Mouse (Mus musculus) midbrain, embryonic 16.5 days (tissue): Measurements from ENCODE around the gene Iqck. TPM values are rescaled to one million over a fixed set of nuclear protein-coding genes. Genes with fewer than 3 reads are reported as not detected.

Experiments used
- ATAC-seq: fragments of 200-750 bp; cut with Nextera tagmentation; 2 replicates; pipeline ENCODE4 v1.8.0; 2017; ENCODE audit warnings: moderate TSS enrichment
- H3K27ac ChIP-seq: fragments of 300-500 bp; sonication (generic); 2 replicates; pipeline ENCODE4 v1.5.1; 2014; ENCODE audit warnings: mild to moderate bottlenecking, low read length, mixed read lengths
- H3K27me3 ChIP-seq: fragments of 300-500 bp; sonication (generic); 2 replicates; pipeline ENCODE4 v1.6.1; 2014; ENCODE audit warnings: low read depth, low read length, mixed read lengths; ENCODE audit not compliant: control insufficient read depth, insufficient read depth
- H3K36me3 ChIP-seq: fragments of 300-500 bp; sonication (generic); 2 replicates; pipeline ENCODE4 v1.6.1; 2014; ENCODE audit warnings: mild to moderate bottlenecking, low read length, moderate library complexity, mixed read lengths; ENCODE audit not compliant: control insufficient read depth, insufficient read depth
- H3K4me1 ChIP-seq: fragments of 300-500 bp; sonication (generic); 2 replicates; pipeline ENCODE4 v1.6.1; 2014; ENCODE audit warnings: mild to moderate bottlenecking, low read length, mixed read lengths; ENCODE audit not compliant: control insufficient read depth, insufficient read depth
- H3K4me2 ChIP-seq: fragments of 300-500 bp; sonication (generic); 2 replicates; pipeline ENCODE4 v1.6.1; 2014; ENCODE audit warnings: mild to moderate bottlenecking, low read length, mixed read lengths
- H3K4me3 ChIP-seq: fragments of 300-500 bp; sonication (generic); 2 replicates; pipeline ENCODE4 v1.5.1; 2014; ENCODE audit warnings: low read depth, mild to moderate bottlenecking, low read length, moderate library complexity, mixed read lengths
- H3K9ac ChIP-seq: fragments of 300-500 bp; sonication (generic); 2 replicates; pipeline ENCODE4 v1.6.1; 2014; ENCODE audit warnings: low read depth, low read length, mixed read lengths
- H3K9me3 ChIP-seq: fragments of 300-500 bp; sonication (generic); replicated peaks from 2 replicates; pipeline ENCODE4 v1.6.1; 2014; ENCODE audit warnings: mild to moderate bottlenecking, low read length, mixed read lengths; ENCODE audit not compliant: control insufficient read depth, poor library complexity, severe bottlenecking
- WGBS: fragments of 180-500 bp; shearing (Covaris S2); extraction: QIAGEN DNeasy Blood & Tissue Kit; methylation state at CpG from one replicate; pipeline ENCODE4 v1.1.7; 2014; 5-methylcytosine and 5-hydroxymethylcytosine counted together
- polyA plus RNA-seq: library from polyadenylated mRNA; unstranded; fragments of >200 nt; fragmentation: Nextera tagmentation; extraction: Ambion mirVana; gene quantifications from 2 replicates; pipeline ENCODE4 v1.2.1, GENCODE M21; 2015

Iqck gene
- polyA plus RNA-seq, 1 experiment from 2014 or later = 4.8 TPM

DNA sequence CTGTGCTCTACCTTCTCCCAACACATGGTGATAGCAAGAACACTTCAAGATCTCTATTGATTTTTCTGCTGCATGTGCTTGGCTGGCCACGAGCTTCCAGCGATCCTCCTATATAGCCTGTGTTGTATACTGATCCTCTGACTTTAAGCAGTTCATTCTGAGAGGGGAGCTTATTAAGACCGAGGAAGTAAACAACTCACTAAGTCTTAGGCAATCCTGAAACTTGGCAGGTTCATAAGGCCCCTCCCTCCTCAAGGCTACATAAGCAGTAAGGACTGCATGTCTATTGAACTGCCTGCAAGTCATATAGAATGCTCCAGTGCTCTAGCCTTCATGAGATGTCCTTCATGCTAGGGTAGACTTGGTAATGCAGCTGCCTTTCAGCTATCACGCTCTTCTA lies 9.2 kb upstream of the Iqck start:
- H3K4me3 ChIP-seq = no peak overlapping the region
- H3K9ac ChIP-seq = no peak overlapping the region
- H3K36me3 ChIP-seq = peaks cover 38% of the 10 kb centered on the region
- no peaks in the 10 kb centered on the region for H3K9me3 ChIP-seq
- no peak overlapping the region for H3K4me2 ChIP-seq
- H3K27ac ChIP-seq = no peak overlapping the region
- no peak for ATAC-seq
- no peaks in the 10 kb centered on the region for H3K4me1 ChIP-seq
- H3K27me3 ChIP-seq = no peaks in the 10 kb centered on the region
- WGBS = 92% methylated on average over 4 of the region's 4 CpGs

GRCm38 (mm10) chr7:118848796-118849195 lies 6.8 kb upstream of the Iqck start:
- H3K27ac ChIP-seq = no peak overlapping the region
- WGBS = 90% methylated on average over 10 of the region's 10 CpGs
- H3K4me1 ChIP-seq = peaks cover 1% of the 10 kb centered on the region; the same call in 1 of the 2 replicates
- ATAC-seq = no peak
- H3K9me3 ChIP-seq = no peaks in the 10 kb centered on the region
- H3K27me3 ChIP-seq = no peaks in the 10 kb centered on the region
- H3K4me2 ChIP-seq = no peak overlapping the region
- peaks cover 41% of the 10 kb centered on the region for H3K36me3 ChIP-seq
- no peak overlapping the region for H3K9ac ChIP-seq
- no peak overlapping the region for H3K4me3 ChIP-seq

DNA sequence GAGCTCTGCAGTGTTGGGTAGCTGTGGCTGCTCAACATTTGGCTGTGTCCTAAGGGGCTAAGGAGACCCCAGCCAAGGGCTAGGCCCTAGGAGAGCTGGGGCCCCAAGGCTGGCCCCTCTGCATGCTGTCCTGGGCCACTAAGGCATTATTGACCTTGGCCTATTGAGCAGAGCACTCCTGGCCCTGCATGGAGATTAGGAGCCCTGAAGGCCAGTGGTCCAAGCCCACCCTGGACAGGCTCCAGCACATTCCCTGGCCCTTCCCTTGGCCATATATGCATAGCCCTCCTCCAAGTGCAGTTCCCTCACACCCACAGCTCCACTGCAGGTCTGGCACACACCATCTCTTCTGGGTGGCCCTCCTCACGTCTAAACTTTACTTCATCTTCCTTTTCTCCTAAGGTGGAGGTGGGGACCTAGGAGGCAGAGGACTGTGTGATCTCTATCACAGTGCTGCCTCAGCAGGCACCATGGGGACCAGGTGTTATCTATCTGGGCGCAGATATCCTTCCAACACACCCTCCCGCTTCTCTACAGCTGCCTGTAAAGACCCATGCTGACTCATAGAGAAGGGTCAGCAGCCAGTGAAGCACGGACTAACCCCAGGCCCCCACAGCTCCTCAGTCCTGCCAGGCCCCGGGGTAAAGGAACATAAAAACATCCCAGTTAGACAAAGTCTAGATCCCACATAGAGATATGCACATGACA lies 5.9 kb upstream of the Iqck start:
- Histone ChIP-seq H3K27ac (no peak overlapping the region), H3K9me3 (no peaks in the 10 kb centered on the region), H3K9ac (no peak overlapping the region), H3K4me3 (no peak overlapping the region), H3K36me3 (peaks cover 34% of the 10 kb centered on the region), H3K4me2 (no peak overlapping the region), H3K27me3 (no peaks in the 10 kb centered on the region), H3K4me1 (peaks cover 9% of the 10 kb centered on the region)
- WGBS = 90% methylated on average over 5 of the region's 5 CpGs
- ATAC-seq = no peak

DNA sequence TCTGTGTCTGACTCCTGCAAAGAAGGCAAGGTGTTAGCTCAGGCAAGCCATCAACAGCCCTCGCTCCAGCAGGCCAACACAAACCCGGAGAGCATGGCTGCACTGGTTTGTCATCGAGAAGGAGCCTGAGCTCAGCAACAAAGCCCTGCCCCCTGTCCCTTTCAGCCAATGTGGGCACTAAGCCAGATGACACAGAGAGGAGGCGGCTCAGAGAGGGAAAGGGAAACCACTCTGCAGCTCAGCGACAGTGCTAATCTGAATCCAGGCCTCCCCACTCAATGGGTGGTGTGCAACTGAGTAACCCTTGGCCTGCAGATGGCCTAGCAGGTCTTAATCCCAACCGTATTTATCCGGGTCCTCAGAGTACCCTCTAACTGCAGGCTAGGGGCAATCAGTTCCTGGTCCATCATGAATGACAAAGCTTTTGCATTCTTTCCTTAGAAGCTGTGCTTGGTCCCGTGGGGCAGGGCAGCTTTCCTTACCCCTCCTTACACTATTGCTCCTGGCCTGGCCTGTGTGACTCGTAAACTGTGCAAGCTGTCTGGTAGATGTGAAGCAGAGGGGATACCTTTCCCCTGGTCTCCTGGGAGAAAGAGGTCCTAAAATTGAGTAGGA lies 4.8 kb upstream of the Iqck start:
- Histone ChIP-seq H3K4me3 (no peak overlapping the region), H3K4me2 (no peak overlapping the region), H3K27ac (no peak overlapping the region), H3K36me3 (peaks cover 26% of the 10 kb centered on the region), H3K9ac (no peak overlapping the region), H3K4me1 (peaks cover 10% of the 10 kb centered on the region), H3K9me3 (no peaks in the 10 kb centered on the region), H3K27me3 (no peaks in the 10 kb centered on the region)
- ATAC-seq = no peak
- WGBS = 73% methylated on average over 9 of the region's 9 CpGs

GRCm38 (mm10) chr7:118851571-118851970 lies 4.0 kb upstream of the Iqck start:
- Histone ChIP-seq H3K9me3 (no peaks in the 10 kb centered on the region), H3K27ac (no peak overlapping the region), H3K4me3 (no peak overlapping the region), H3K9ac (no peak overlapping the region), H3K36me3 (peaks cover 26% of the 10 kb centered on the region), H3K4me2 (no peak overlapping the region), H3K4me1 (peaks cover 15% of the 10 kb centered on the region), H3K27me3 (no peaks in the 10 kb centered on the region)
- 91% methylated on average over 7 of the region's 7 CpGs for WGBS
- ATAC-seq = no peak

DNA sequence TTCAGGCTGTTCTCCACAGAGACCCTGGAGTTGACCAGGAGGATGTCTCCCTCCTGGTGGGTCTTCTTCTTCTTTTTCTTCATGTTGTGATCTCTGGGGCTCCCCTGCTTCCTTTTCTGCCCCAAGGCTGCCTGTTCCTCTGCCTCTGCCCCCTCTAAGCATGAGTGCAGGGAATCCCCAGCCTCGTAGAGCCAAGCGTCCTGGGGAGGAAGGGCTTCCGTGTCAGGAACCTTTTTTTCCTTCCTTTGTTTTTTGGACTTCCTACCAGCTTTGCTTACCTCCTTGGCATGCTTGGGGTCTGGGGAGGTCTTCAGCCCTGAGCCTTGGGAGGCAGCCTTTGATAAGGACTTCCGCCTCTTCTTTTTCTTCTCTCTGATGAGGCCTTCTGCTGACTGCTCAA lies 2.9 kb upstream of the Iqck start:
- H3K36me3 ChIP-seq = peaks cover 24% of the 10 kb centered on the region
- no peak for ATAC-seq
- H3K4me3 ChIP-seq = no peak overlapping the region
- H3K9ac ChIP-seq = no peak overlapping the region
- no peak overlapping the region for H3K4me2 ChIP-seq
- H3K4me1 ChIP-seq = peaks cover 18% of the 10 kb centered on the region
- WGBS = 92% methylated on average over 4 of the region's 4 CpGs
- no peak overlapping the region for H3K27ac ChIP-seq
- H3K9me3 ChIP-seq = no peaks in the 10 kb centered on the region
- H3K27me3 ChIP-seq = no peaks in the 10 kb centered on the region

- WGBS = 25% methylated on average over 3 of the region's 3 CpGs
- H3K9me3 ChIP-seq = no peaks in the 10 kb centered on the region
- no peaks in the 10 kb centered on the region for H3K27me3 ChIP-seq
- peaks cover 18% of the 10 kb centered on the region for H3K4me1 ChIP-seq
- H3K9ac ChIP-seq = peak overlapping the region; percentile 78
- H3K4me3 ChIP-seq = peak overlapping the region; percentile 82
- ATAC-seq = no peak
- peaks cover 11% of the 10 kb centered on the region; the same call in 1 of the 2 replicates for H3K36me3 ChIP-seq
- no peak overlapping the region for H3K27ac ChIP-seq
- peak overlapping the region; percentile 87 for H3K4me2 ChIP-seq
These were observed 946 bp upstream of the Iqck start for GRCm38 (mm10) chr7:118854606-118855005.

- Histone ChIP-seq H3K4me2 (peak within 1 kb of the TSS; percentile 87), H3K36me3 (peaks cover 11% of the 10 kb centered on the region; the same call in 1 of the 2 replicates), H3K27me3 (no peaks in the 10 kb centered on the region), H3K4me1 (peaks cover 18% of the 10 kb centered on the region), H3K27ac (peak within 1 kb of the TSS; percentile 83), H3K9ac (peak within 1 kb of the TSS; percentile 78), H3K9me3 (no peaks in the 10 kb centered on the region), H3K4me3 (peak within 1 kb of the TSS; percentile 82)
- 0% methylated on average over 46 of the region's 46 CpGs for WGBS
- ATAC-seq = peak; percentile 84; the same call in 1 of the 2 replicates
These were observed 339 bp downstream of the Iqck start, which contains the start of gene Knop1 for GRCm38 (mm10) chr7:118855877-118856304. TSS of gene Knop1 (minus strand) at chr7:118856254.

DNA sequence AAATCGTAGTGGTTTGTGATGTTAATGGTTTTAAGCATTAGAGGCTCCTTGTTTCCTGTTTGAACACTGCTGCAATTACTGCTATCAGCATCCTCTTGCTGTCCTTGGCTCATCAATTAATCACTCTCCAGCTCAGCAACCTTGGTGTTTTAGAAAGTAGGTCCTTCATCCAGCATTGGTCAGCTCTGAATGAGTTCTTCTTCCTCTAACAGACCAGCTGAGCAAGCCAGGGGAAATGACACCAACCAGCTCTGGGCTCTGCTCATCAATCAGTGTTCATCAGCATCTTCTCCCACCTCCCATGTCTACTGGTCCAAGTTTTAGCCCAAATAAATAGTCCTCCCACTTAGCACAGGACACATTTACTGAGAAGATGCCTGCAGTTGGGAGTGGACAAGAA lies 3.1 kb downstream of the Iqck start:
- H3K4me3 ChIP-seq = no peak overlapping the region
- no peak overlapping the region for H3K4me2 ChIP-seq
- ATAC-seq = no peak
- WGBS = 100% methylated on average over 1 of the region's 1 CpGs
- H3K36me3 ChIP-seq = 0 out of 2 replicates have a peak, but pooled peaks cover 4% of the 10 kb centered on the region
- H3K27me3 ChIP-seq = no peaks in the 10 kb centered on the region
- H3K9ac ChIP-seq = no peak overlapping the region
- H3K27ac ChIP-seq = no peak overlapping the region
- no peaks in the 10 kb centered on the region for H3K9me3 ChIP-seq
- H3K4me1 ChIP-seq = peaks cover 18% of the 10 kb centered on the region
